Mouse (Mus musculus): ENCODE results near the gene Tmem121b.

GRCm38 (mm10) chr6:120517311-120517710, 23.7 kb upstream of the Tmem121b start:
- TF ChIP-seq EP300 (IDR thresholded peaks at IDR 0.05; ENCODE audit: insufficient read depth, low read depth, low read length) (no peak), CTCF (IDR thresholded peaks at IDR 0.05) (no peak), POLR2A (IDR thresholded peaks at IDR 0.05; ENCODE audit: insufficient read depth, low read depth, low read length) (no peak)
